Mouse (Mus musculus): ENCODE measurements around the gene Ap1b1. TPM values are rescaled to one million over a fixed set of nuclear protein-coding genes. Genes with fewer than 3 reads are reported as not detected.

Ap1b1 gene
- polyA plus RNA-seq, 1 experiment from 2014 or later: 54.4 TPM

GRCm38 (mm10) chr11:5011480-5011879 is 24.9 kb downstream of the Ap1b1 start:
- no peak for ATAC-seq (ENCODE audit: low FRiP score, low read depth)
- WGBS: 71% methylated on average over 1 of the region's 1 CpGs
- no peaks in the 10 kb centered on the region for H3K9me3 ChIP-seq
- no peak overlapping the region for H3K9ac ChIP-seq
- H3K4me1 ChIP-seq: 0 out of 2 replicates have a peak, but pooled peaks cover 4% of the 10 kb centered on the region
- H3K4me3 ChIP-seq: no peak overlapping the region
- H3K27ac ChIP-seq: no peak overlapping the region
- H3K4me2 ChIP-seq (replicated peaks): no peak overlapping the region
- H3K27me3 ChIP-seq: no peaks in the 10 kb centered on the region
- H3K36me3 ChIP-seq: peaks cover 56% of the 10 kb centered on the region

GRCm38 (mm10) chr11:5012213-5012715 is 25.6 kb downstream of the Ap1b1 start:
- H3K9me3 ChIP-seq: no peaks in the 10 kb centered on the region
- H3K36me3 ChIP-seq: peaks cover 64% of the 10 kb centered on the region
- no peak for ATAC-seq (ENCODE audit: low FRiP score, low read depth)
- H3K9ac ChIP-seq: no peak overlapping the region
- 0 out of 2 replicates have a peak, but pooled peaks cover under 1% of the 10 kb centered on the region for H3K4me1 ChIP-seq
- H3K4me3 ChIP-seq: no peak overlapping the region
- H3K27ac ChIP-seq: no peak overlapping the region
- H3K27me3 ChIP-seq: no peaks in the 10 kb centered on the region
- WGBS: 83% methylated on average over 5 of the region's 5 CpGs
- no peak overlapping the region for H3K4me2 ChIP-seq (replicated peaks)

GRCm38 (mm10) chr11:5015720-5016119 is 29.1 kb downstream of the Ap1b1 start:
- Histone ChIP-seq H3K4me2 (replicated peaks) (no peak overlapping the region), H3K27ac (no peak overlapping the region), H3K4me3 (no peak overlapping the region), H3K27me3 (no peaks in the 10 kb centered on the region), H3K4me1 (no peaks in the 10 kb centered on the region), H3K36me3 (peaks cover 89% of the 10 kb centered on the region), H3K9ac (no peak overlapping the region), H3K9me3 (no peaks in the 10 kb centered on the region)
- WGBS: 48% methylated on average over 2 of the region's 2 CpGs
- no peak; the same call in 1 of the 2 replicates for ATAC-seq (ENCODE audit: low FRiP score, low read depth)

GRCm38 (mm10) chr11:5016286-5016685 is 29.7 kb downstream of the Ap1b1 start:
- Histone ChIP-seq H3K27me3 (no peaks in the 10 kb centered on the region), H3K27ac (no peak overlapping the region), H3K4me3 (no peak overlapping the region), H3K9me3 (no peaks in the 10 kb centered on the region), H3K9ac (no peak overlapping the region), H3K36me3 (peaks cover 88% of the 10 kb centered on the region), H3K4me1 (no peaks in the 10 kb centered on the region), H3K4me2 (replicated peaks) (no peak overlapping the region)
- 91% methylated on average over 5 of the region's 5 CpGs for WGBS
- ATAC-seq (ENCODE audit: low FRiP score, low read depth): no peak

GRCm38 (mm10) chr11:5017506-5017905 is 30.9 kb downstream of the Ap1b1 start:
- H3K27ac ChIP-seq: no peak overlapping the region
- H3K9ac ChIP-seq: no peak overlapping the region
- no peak overlapping the region for H3K4me2 ChIP-seq (replicated peaks)
- H3K27me3 ChIP-seq: no peaks in the 10 kb centered on the region
- no peak for ATAC-seq (ENCODE audit: low FRiP score, low read depth)
- H3K9me3 ChIP-seq: no peaks in the 10 kb centered on the region
- H3K36me3 ChIP-seq: peaks cover 81% of the 10 kb centered on the region
- no peaks in the 10 kb centered on the region for H3K4me1 ChIP-seq
- 66% methylated on average over 6 of the region's 6 CpGs for WGBS
- H3K4me3 ChIP-seq: no peak overlapping the region

GRCm38 (mm10) chr11:5025108-5025507 is 38.5 kb downstream of the Ap1b1 start:
- peaks cover 81% of the 10 kb centered on the region for H3K36me3 ChIP-seq
- WGBS: 89% methylated on average over 1 of the region's 1 CpGs
- H3K4me3 ChIP-seq: no peak overlapping the region
- H3K27me3 ChIP-seq: no peaks in the 10 kb centered on the region
- ATAC-seq (ENCODE audit: low FRiP score, low read depth): no peak
- H3K9me3 ChIP-seq: no peaks in the 10 kb centered on the region
- no peak overlapping the region for H3K9ac ChIP-seq
- H3K4me1 ChIP-seq: no peaks in the 10 kb centered on the region
- no peak overlapping the region for H3K27ac ChIP-seq
- no peak overlapping the region for H3K4me2 ChIP-seq (replicated peaks)

GRCm38 (mm10) chr11:5028228-5028627 is 41.6 kb downstream of the Ap1b1 start:
- WGBS: 96% methylated on average over 7 of the region's 7 CpGs
- Histone ChIP-seq H3K36me3 (peaks cover 96% of the 10 kb centered on the region), H3K9ac (no peak overlapping the region), H3K4me3 (no peak overlapping the region), H3K4me1 (no peaks in the 10 kb centered on the region), H3K27me3 (no peaks in the 10 kb centered on the region), H3K9me3 (no peaks in the 10 kb centered on the region), H3K27ac (no peak overlapping the region), H3K4me2 (replicated peaks) (no peak overlapping the region)
- no peak for ATAC-seq (ENCODE audit: low FRiP score, low read depth)

GRCm38 (mm10) chr11:5032706-5033105 is 46.1 kb downstream of the Ap1b1 start:
- no peaks in the 10 kb centered on the region for H3K9me3 ChIP-seq
- H3K27me3 ChIP-seq: no peaks in the 10 kb centered on the region
- no peaks in the 10 kb centered on the region for H3K4me1 ChIP-seq
- H3K9ac ChIP-seq: no peak overlapping the region
- H3K4me2 ChIP-seq (replicated peaks): no peak overlapping the region
- WGBS: 93% methylated on average over 10 of the region's 10 CpGs
- H3K27ac ChIP-seq: no peak overlapping the region
- H3K36me3 ChIP-seq: peaks cover 99% of the 10 kb centered on the region
- H3K4me3 ChIP-seq: no peak overlapping the region
- no peak for ATAC-seq (ENCODE audit: low FRiP score, low read depth)

- no peak overlapping the region for H3K4me2 ChIP-seq (replicated peaks)
- peaks cover 98% of the 10 kb centered on the region for H3K36me3 ChIP-seq
- H3K27ac ChIP-seq: no peak overlapping the region
- no peaks in the 10 kb centered on the region for H3K27me3 ChIP-seq
- no peaks in the 10 kb centered on the region for H3K4me1 ChIP-seq
- no peak for ATAC-seq (ENCODE audit: low FRiP score, low read depth)
- no peak overlapping the region for H3K9ac ChIP-seq
- WGBS: 93% methylated on average over 3 of the region's 3 CpGs
- no peak overlapping the region for H3K4me3 ChIP-seq
- no peaks in the 10 kb centered on the region for H3K9me3 ChIP-seq
Measured at GRCm38 (mm10) chr11:5033136-5033535, 46.5 kb downstream of the Ap1b1 start.

GRCm38 (mm10) chr11:5035421-5035820 is 48.8 kb downstream of the Ap1b1 start:
- no peak for ATAC-seq (ENCODE audit: low FRiP score, low read depth)
- Histone ChIP-seq H3K9me3 (no peaks in the 10 kb centered on the region), H3K27ac (no peak overlapping the region), H3K27me3 (no peaks in the 10 kb centered on the region), H3K4me1 (peaks cover 2% of the 10 kb centered on the region; the same call in 1 of the 2 replicates), H3K4me3 (no peak overlapping the region), H3K9ac (no peak overlapping the region), H3K4me2 (replicated peaks) (no peak overlapping the region), H3K36me3 (peaks cover 98% of the 10 kb centered on the region)
- WGBS: 78% methylated on average over 4 of the region's 4 CpGs

GRCm38 (mm10) chr11:5037146-5037854 is 50.7 kb downstream of the Ap1b1 start:
- Histone ChIP-seq H3K27ac (no peak overlapping the region), H3K4me3 (no peak overlapping the region), H3K4me2 (replicated peaks) (no peak overlapping the region), H3K4me1 (peaks cover 19% of the 10 kb centered on the region), H3K36me3 (peaks cover 98% of the 10 kb centered on the region), H3K9ac (no peak overlapping the region), H3K27me3 (no peaks in the 10 kb centered on the region), H3K9me3 (no peaks in the 10 kb centered on the region)
- WGBS: 83% methylated on average over 8 of the region's 8 CpGs
- ATAC-seq (ENCODE audit: low FRiP score, low read depth): no peak

GRCm38 (mm10) chr11:5040585-5040984 is 54.0 kb downstream of the Ap1b1 start:
- H3K9me3 ChIP-seq: no peaks in the 10 kb centered on the region

More at GRCm38 (mm10) chr11:5040585-5040984, 54.0 kb downstream of the Ap1b1 start:
- WGBS: 88% methylated on average over 5 of the region's 5 CpGs
- H3K27me3 ChIP-seq: no peaks in the 10 kb centered on the region
- ATAC-seq (ENCODE audit: low FRiP score, low read depth): no peak
- H3K36me3 ChIP-seq: peaks cover 74% of the 10 kb centered on the region
- H3K4me1 ChIP-seq: peaks cover 19% of the 10 kb centered on the region
- H3K4me3 ChIP-seq: no peak overlapping the region
- H3K4me2 ChIP-seq (replicated peaks): no peak overlapping the region
- H3K9ac ChIP-seq: no peak overlapping the region
- H3K27ac ChIP-seq: peak overlapping the region; percentile 70; the same call in 1 of the 2 replicates

Measured in limb, embryonic 13.5 days (tissue).